Mouse (Mus musculus) c-Kit-positive CD71-negative TER-119-negative erythroid progenitor cells, embryonic 14.5 days (primary cell): ENCODE data around the gene Plscr1.

Source experiments
- DNase-seq: peaks from one replicate; pipeline ENCODE4 v3.0.0-alpha.2; 2013; ENCODE audit warnings: low read depth

Gene Plscr1

GRCm38 (mm10) chr9:92249447-92249852 is at the start of gene Plscr1:
Gene Plscr1, plus strand, starts transcription at chr9:92249750.
- DNase-seq, result no peak

- no peak for DNase-seq
These were observed 45.2 kb upstream of the Plscr1 start for GRCm38 (mm10) chr9:92204397-92204796.

GRCm38 (mm10) chr9:92207307-92207706 is 42.2 kb upstream of the Plscr1 start:
- DNase-seq, result peak; percentile 35

GRCm38 (mm10) chr9:92207757-92208156 is 41.8 kb upstream of the Plscr1 start:
- DNase-seq, result no peak

- DNase-seq, result no peak
These were observed 39.7 kb upstream of the Plscr1 start for GRCm38 (mm10) chr9:92209850-92210249.

- DNase-seq, result no peak
These were observed 39.1 kb upstream of the Plscr1 start for GRCm38 (mm10) chr9:92210386-92210967.

- DNase-seq, result no peak
These were observed 38.5 kb upstream of the Plscr1 start for GRCm38 (mm10) chr9:92211048-92211447.

- no peak for DNase-seq
These were observed 32.1 kb upstream of the Plscr1 start for GRCm38 (mm10) chr9:92217484-92217883.

GRCm38 (mm10) chr9:92217896-92218295 is 31.7 kb upstream of the Plscr1 start:
- DNase-seq, result no peak

- no peak for DNase-seq
These were observed 29.4 kb upstream of the Plscr1 start for GRCm38 (mm10) chr9:92220151-92220550.

- no peak for DNase-seq
These were observed 28.1 kb upstream of the Plscr1 start for GRCm38 (mm10) chr9:92221480-92221879.

- DNase-seq, result no peak
These were observed 24.8 kb upstream of the Plscr1 start for GRCm38 (mm10) chr9:92224598-92225231.

- DNase-seq, result no peak
These were observed 23.4 kb upstream of the Plscr1 start for GRCm38 (mm10) chr9:92226127-92226655.

- no peak for DNase-seq
These were observed 22.8 kb upstream of the Plscr1 start for GRCm38 (mm10) chr9:92226795-92227194.

GRCm38 (mm10) chr9:92228867-92229832 is 20.4 kb upstream of the Plscr1 start:
- no peak for DNase-seq

GRCm38 (mm10) chr9:92229833-92230205 is 19.7 kb upstream of the Plscr1 start:
- no peak for DNase-seq

- DNase-seq, result no peak
These were observed 14.6 kb upstream of the Plscr1 start for GRCm38 (mm10) chr9:92234901-92235458.

- no peak for DNase-seq
These were observed 640 bp upstream of the Plscr1 start for GRCm38 (mm10) chr9:92248773-92249446.

- DNase-seq, result no peak
These were observed 630 bp downstream of the Plscr1 start for GRCm38 (mm10) chr9:92249987-92250772.

GRCm38 (mm10) chr9:92252718-92253117 is 3.2 kb downstream of the Plscr1 start:
- DNase-seq, result no peak
